Mouse (Mus musculus) embryonic facial prominence, embryonic 12.5 days (tissue): ENCODE measurements around the gene Gpr19. TPM values are rescaled to one million over a fixed set of nuclear protein-coding genes. Genes with fewer than 3 reads are reported as not detected.

Source experiments
- ATAC-seq: fragments of 200-750 bp; cut with Nextera tagmentation; 2 replicates; pipeline ENCODE4 v1.8.0; 2017; ENCODE audit not compliant: insufficient number of reproducible peaks, insufficient read depth, low FRiP score, low TSS enrichment
- H3K27ac ChIP-seq: fragments of 300-500 bp; sonication (generic); 2 replicates; pipeline ENCODE4 v1.5.1; 2016; ENCODE audit warnings: mild to moderate bottlenecking
- H3K27me3 ChIP-seq: fragments of 300-500 bp; sonication (generic); 2 replicates; pipeline ENCODE4 v1.6.1; 2016; ENCODE audit warnings: mild to moderate bottlenecking, moderate library complexity
- H3K36me3 ChIP-seq: fragments of 300-500 bp; sonication (generic); 2 replicates; pipeline ENCODE4 v1.6.1; 2016; ENCODE audit warnings: mild to moderate bottlenecking
- H3K4me1 ChIP-seq: fragments of 300-500 bp; sonication (generic); 2 replicates; pipeline ENCODE4 v1.6.1; 2016
- H3K4me2 ChIP-seq: fragments of 300-500 bp; sonication (generic); replicated peaks from 2 replicates; pipeline ENCODE4 v1.6.1; 2016; ENCODE audit warnings: mild to moderate bottlenecking, moderate library complexity
- H3K4me3 ChIP-seq: fragments of 300-500 bp; sonication (generic); 2 replicates; pipeline ENCODE4 v1.5.1; 2016; ENCODE audit warnings: mild to moderate bottlenecking
- H3K9ac ChIP-seq: fragments of 300-500 bp; sonication (generic); 2 replicates; pipeline ENCODE4 v1.6.1; 2016; ENCODE audit warnings: mild to moderate bottlenecking, moderate library complexity
- H3K9me3 ChIP-seq: fragments of 300-500 bp; sonication (generic); 2 replicates; pipeline ENCODE4 v1.6.1; 2016; ENCODE audit warnings: mild to moderate bottlenecking, moderate library complexity
- WGBS: fragments of 180-500 bp; shearing (Covaris S2); methylation state at CpG from one replicate; pipeline ENCODE4 v1.1.7; 2016; 5-methylcytosine and 5-hydroxymethylcytosine counted together
- polyA plus RNA-seq: library from polyadenylated mRNA; unstranded; fragments of >200 nt; fragmentation: Nextera tagmentation; extraction: Ambion mirVana; gene quantifications from 2 replicates; pipeline ENCODE4 v1.2.1, GENCODE M21; 2016

The Gpr19 gene
- polyA plus RNA-seq, 1 experiment from 2014 or later, result 10.1 TPM

GRCm38 (mm10) chr6:134880046-134880445, 18.3 kb downstream of the Gpr19 start:
- ATAC-seq, result no peak

DNA sequence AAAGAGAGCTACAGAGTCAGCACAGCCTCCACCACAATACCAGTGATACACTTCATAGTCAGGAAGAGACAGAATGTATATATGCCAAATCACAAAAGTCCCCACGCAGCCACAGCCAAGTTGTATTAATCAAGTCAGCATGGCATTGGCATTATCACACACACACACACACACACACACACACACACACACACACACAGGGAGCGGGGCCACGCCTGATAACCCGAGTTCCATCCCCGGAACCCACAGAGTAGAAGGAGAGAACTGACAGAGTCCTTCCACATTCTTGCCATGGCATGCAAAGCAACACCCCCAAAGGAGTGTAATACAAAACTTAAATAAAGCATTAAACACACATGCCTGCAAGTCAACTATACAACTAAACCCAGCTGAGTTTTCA, 18.8 kb downstream of the Gpr19 start:
- H3K4me1 ChIP-seq, result 0 out of 2 replicates have a peak, but pooled peaks cover 8% of the 10 kb centered on the region
- no peaks in the 10 kb centered on the region for H3K9me3 ChIP-seq
- no peaks in the 10 kb centered on the region for H3K27me3 ChIP-seq
- H3K27ac ChIP-seq, result no peak overlapping the region
- 0 out of 2 replicates have a peak, but pooled peaks cover 6% of the 10 kb centered on the region for H3K36me3 ChIP-seq
- H3K4me3 ChIP-seq, result no peak overlapping the region
- H3K9ac ChIP-seq, result no peak overlapping the region
- no peak for ATAC-seq
- WGBS, result 82% methylated on average over 5 of the region's 5 CpGs
- H3K4me2 ChIP-seq, result no peak overlapping the region

More at GRCm38 (mm10) chr6:134880046-134880445, 18.3 kb downstream of the Gpr19 start:
- Histone ChIP-seq H3K27me3 (no peaks in the 10 kb centered on the region), H3K9me3 (no peaks in the 10 kb centered on the region), H3K36me3 (0 out of 2 replicates have a peak, but pooled peaks cover 6% of the 10 kb centered on the region), H3K4me3 (no peak overlapping the region), H3K4me2 (no peak overlapping the region), H3K27ac (no peak overlapping the region), H3K4me1 (0 out of 2 replicates have a peak, but pooled peaks cover 8% of the 10 kb centered on the region), H3K9ac (no peak overlapping the region)
- 50% methylated on average over 2 of the region's 2 CpGs for WGBS

DNA sequence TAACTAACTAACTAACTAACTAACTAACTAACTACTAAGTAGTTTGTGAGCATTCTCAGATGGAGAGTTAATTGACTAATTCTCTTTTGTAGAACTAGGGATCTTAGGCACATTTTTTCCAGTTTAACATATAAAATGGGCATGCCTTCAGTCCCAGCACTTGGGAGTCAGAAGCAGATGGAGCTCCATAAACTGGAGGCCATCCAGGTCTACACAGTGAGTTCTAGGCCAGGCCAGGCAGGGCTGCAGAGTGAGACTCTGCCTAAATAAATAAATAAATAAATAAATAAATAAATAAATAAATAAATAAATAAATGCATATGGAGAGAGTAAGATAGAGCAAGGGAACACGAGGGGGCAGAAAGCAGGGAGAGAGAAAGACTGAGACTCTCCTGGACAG, 20.5 kb downstream of the Gpr19 start:
- Histone ChIP-seq H3K27me3 (no peaks in the 10 kb centered on the region), H3K4me2 (no peak overlapping the region), H3K9ac (no peak overlapping the region), H3K9me3 (no peaks in the 10 kb centered on the region), H3K27ac (no peak overlapping the region), H3K4me3 (no peak overlapping the region), H3K36me3 (0 out of 2 replicates have a peak, but pooled peaks cover 6% of the 10 kb centered on the region), H3K4me1 (0 out of 2 replicates have a peak, but pooled peaks cover 8% of the 10 kb centered on the region)
- 77% methylated on average over 1 of the region's 1 CpGs for WGBS
- no peak for ATAC-seq

- WGBS, result 85% methylated on average over 4 of the region's 4 CpGs
- Histone ChIP-seq H3K36me3 (0 out of 2 replicates have a peak, but pooled peaks cover 5% of the 10 kb centered on the region), H3K4me2 (no peak overlapping the region), H3K27me3 (no peaks in the 10 kb centered on the region), H3K9ac (no peak overlapping the region), H3K27ac (no peak overlapping the region), H3K4me3 (no peak overlapping the region), H3K4me1 (0 out of 2 replicates have a peak, but pooled peaks cover 8% of the 10 kb centered on the region), H3K9me3 (no peaks in the 10 kb centered on the region)
- no peak for ATAC-seq
Measured at GRCm38 (mm10) chr6:134877276-134877675, 21.1 kb downstream of the Gpr19 start.

- ATAC-seq, result no peak
- 71% methylated on average over 6 of the region's 6 CpGs for WGBS
- H3K4me3 ChIP-seq, result no peak overlapping the region
Measured at GRCm38 (mm10) chr6:134876795-134877194, 21.6 kb downstream of the Gpr19 start.

DNA sequence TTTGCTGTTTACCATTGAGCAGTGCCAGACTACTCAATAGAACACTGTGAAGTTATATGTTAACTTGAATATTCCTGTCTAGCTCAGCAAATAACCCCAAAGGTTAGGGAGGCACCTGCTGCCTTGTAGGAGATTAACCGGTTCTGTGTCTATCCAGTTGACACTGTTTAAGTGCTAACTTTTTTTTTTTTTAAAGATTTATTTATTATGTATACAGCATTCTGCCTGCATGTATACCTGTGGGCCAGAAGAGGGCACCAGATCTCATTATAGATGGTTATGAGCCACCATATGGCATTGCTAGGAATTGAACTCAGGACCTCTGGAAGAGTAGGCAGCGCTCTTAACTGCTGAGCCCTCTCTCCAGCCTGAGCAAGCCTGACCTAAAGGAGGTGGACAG, 25.4 kb downstream of the Gpr19 start:
- no peak overlapping the region for H3K4me3 ChIP-seq
- no peaks in the 10 kb centered on the region for H3K27me3 ChIP-seq
- H3K27ac ChIP-seq, result no peak overlapping the region
- H3K9me3 ChIP-seq, result no peaks in the 10 kb centered on the region
- no peak overlapping the region for H3K4me2 ChIP-seq
- 91% methylated on average over 2 of the region's 2 CpGs for WGBS
- H3K4me1 ChIP-seq, result no peaks in the 10 kb centered on the region
- H3K36me3 ChIP-seq, result peaks cover 19% of the 10 kb centered on the region; the same call in 1 of the 2 replicates
- H3K9ac ChIP-seq, result no peak overlapping the region
- ATAC-seq, result no peak

More at GRCm38 (mm10) chr6:134876795-134877194, 21.6 kb downstream of the Gpr19 start:
- Histone ChIP-seq H3K9me3 (no peaks in the 10 kb centered on the region), H3K27me3 (no peaks in the 10 kb centered on the region), H3K4me2 (no peak overlapping the region), H3K4me1 (0 out of 2 replicates have a peak, but pooled peaks cover 8% of the 10 kb centered on the region), H3K36me3 (0 out of 2 replicates have a peak, but pooled peaks cover under 1% of the 10 kb centered on the region), H3K9ac (no peak overlapping the region), H3K27ac (no peak overlapping the region)

- ATAC-seq, result no peak
- Histone ChIP-seq H3K27me3 (no peaks in the 10 kb centered on the region), H3K4me2 (no peak overlapping the region), H3K9me3 (no peaks in the 10 kb centered on the region), H3K27ac (no peak overlapping the region), H3K4me3 (no peak overlapping the region), H3K36me3 (peaks cover 19% of the 10 kb centered on the region; the same call in 1 of the 2 replicates), H3K9ac (no peak overlapping the region), H3K4me1 (no peaks in the 10 kb centered on the region)
- 77% methylated on average over 2 of the region's 2 CpGs for WGBS
Measured at GRCm38 (mm10) chr6:134872236-134872635, 26.1 kb downstream of the Gpr19 start.

DNA sequence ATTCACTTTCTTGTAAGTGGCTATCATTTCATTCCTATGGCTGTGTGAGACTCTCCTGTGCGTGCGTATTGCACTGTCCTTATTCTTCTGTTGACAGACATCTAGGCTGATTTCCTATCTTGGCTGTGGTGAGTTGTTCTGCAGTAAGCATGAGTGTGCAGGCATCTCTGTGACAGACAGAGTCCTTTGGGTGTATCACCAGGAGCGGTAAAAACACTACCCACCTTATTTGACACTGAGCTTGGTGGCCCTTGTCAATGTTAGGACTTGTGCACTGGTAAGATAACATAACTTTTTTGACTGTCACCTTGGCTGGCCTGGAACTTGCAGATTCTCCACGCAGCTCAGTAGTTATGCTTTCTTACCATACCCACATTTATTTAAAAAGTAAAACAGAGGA, 27.5 kb downstream of the Gpr19 start:
- no peak overlapping the region for H3K9ac ChIP-seq
- H3K4me1 ChIP-seq, result no peaks in the 10 kb centered on the region
- H3K27ac ChIP-seq, result no peak overlapping the region
- peaks cover 19% of the 10 kb centered on the region; the same call in 1 of the 2 replicates for H3K36me3 ChIP-seq
- H3K4me3 ChIP-seq, result no peak overlapping the region
- H3K9me3 ChIP-seq, result no peaks in the 10 kb centered on the region
- no peak overlapping the region for H3K4me2 ChIP-seq
- H3K27me3 ChIP-seq, result no peaks in the 10 kb centered on the region
- 90% methylated on average over 4 of the region's 4 CpGs for WGBS
- no peak for ATAC-seq

DNA sequence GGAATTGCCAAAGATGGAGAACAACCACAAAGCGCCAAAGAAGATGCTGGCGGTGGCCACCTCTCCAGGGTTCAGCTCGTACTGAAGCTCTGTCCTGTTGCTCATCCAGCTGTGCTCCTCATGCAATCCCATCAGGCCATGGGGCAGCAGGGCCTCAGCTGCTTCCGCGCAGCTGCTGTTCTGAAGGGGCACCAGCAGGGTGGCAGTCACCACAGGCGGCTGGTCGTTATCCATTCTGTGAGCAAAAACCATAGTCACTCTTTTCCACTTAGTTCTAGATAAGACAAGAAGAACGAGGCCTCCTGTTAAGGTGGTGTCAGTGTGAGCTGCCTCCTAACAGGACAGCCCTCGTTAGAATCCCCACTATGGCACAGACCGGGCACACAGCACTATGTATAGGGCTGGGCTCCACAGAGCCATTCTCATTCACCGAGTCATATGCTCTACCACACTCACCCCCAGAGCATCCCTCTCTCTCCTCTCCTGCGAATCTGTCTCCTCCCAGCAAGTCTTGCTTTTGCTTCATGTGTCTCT, 28.1 kb downstream of the Gpr19 start:
- no peaks in the 10 kb centered on the region for H3K4me1 ChIP-seq

GRCm38 (mm10) chr6:134867325-134867724, 31.1 kb downstream of the Gpr19 start:
- Histone ChIP-seq H3K27ac (no peak overlapping the region), H3K4me2 (no peak overlapping the region), H3K4me1 (peaks cover 6% of the 10 kb centered on the region), H3K36me3 (peaks cover 19% of the 10 kb centered on the region; the same call in 1 of the 2 replicates), H3K27me3 (no peaks in the 10 kb centered on the region), H3K9me3 (no peaks in the 10 kb centered on the region), H3K9ac (no peak overlapping the region), H3K4me3 (no peak overlapping the region)
- ATAC-seq, result no peak
- 83% methylated on average over 3 of the region's 3 CpGs for WGBS

More for the DNA sequence above, 28.1 kb downstream of the Gpr19 start:
- Histone ChIP-seq H3K9me3 (no peaks in the 10 kb centered on the region), H3K9ac (no peak overlapping the region), H3K4me2 (no peak overlapping the region), H3K27me3 (no peaks in the 10 kb centered on the region), H3K27ac (no peak overlapping the region), H3K4me3 (no peak overlapping the region), H3K36me3 (peaks cover 19% of the 10 kb centered on the region; the same call in 1 of the 2 replicates)
- ATAC-seq, result no peak
- whole genome bisulfite sequencing, result 92% methylated on average over 12 of the region's 12 CpGs

- H3K27me3 ChIP-seq, result no peaks in the 10 kb centered on the region
- WGBS, result 91% methylated on average over 7 of the region's 7 CpGs
- H3K4me1 ChIP-seq, result peaks cover 11% of the 10 kb centered on the region
- H3K9me3 ChIP-seq, result no peaks in the 10 kb centered on the region
- no peak overlapping the region for H3K9ac ChIP-seq
- peaks cover 19% of the 10 kb centered on the region; the same call in 1 of the 2 replicates for H3K36me3 ChIP-seq
- ATAC-seq, result no peak
- no peak overlapping the region for H3K27ac ChIP-seq
- no peak overlapping the region for H3K4me3 ChIP-seq
- H3K4me2 ChIP-seq, result no peak overlapping the region
Measured at GRCm38 (mm10) chr6:134866113-134866512, 32.3 kb downstream of the Gpr19 start.

- WGBS, result under 1% methylated on average over 19 of the region's 19 CpGs
- H3K27me3 ChIP-seq, result no peaks in the 10 kb centered on the region
- peak overlapping the region; percentile 24 for H3K4me3 ChIP-seq
- H3K27ac ChIP-seq, result peak overlapping the region; percentile 76
- no peaks in the 10 kb centered on the region for H3K36me3 ChIP-seq
- H3K4me1 ChIP-seq, result peaks cover 11% of the 10 kb centered on the region
- H3K4me2 ChIP-seq, result peak overlapping the region; percentile 50
- no peaks in the 10 kb centered on the region for H3K9me3 ChIP-seq
- H3K9ac ChIP-seq, result peak overlapping the region; percentile 7; the same call in 1 of the 2 replicates
- ATAC-seq, result peak; percentile 44; the same call in 1 of the 2 replicates
Measured at GRCm38 (mm10) chr6:134863146-134863545, 35.2 kb downstream of the Gpr19 start.
